Mouse (Mus musculus) bone marrow, adult 2 months (tissue): ENCODE data around the gene Fto.

Experiments
- CTCF ChIP-seq: fragments of 200-500 bp; IDR thresholded peaks from 2 replicates; pipeline ENCODE4 v1.5.1; 2011; ENCODE audit warnings: low read length, control low read depth; ENCODE audit not compliant: control insufficient read depth, insufficient read depth
- POLR2A ChIP-seq: fragments of 200-500 bp; IDR thresholded peaks from 2 replicates; pipeline ENCODE4 v1.6.1; 2011; ENCODE audit warnings: low read depth, mild to moderate bottlenecking, control low read depth, low read length, borderline replicate concordance; ENCODE audit not compliant: control insufficient read depth

GRCm38 (mm10) chr8:91383210-91383609 is 69.9 kb downstream of the Fto start:
- TF ChIP-seq CTCF (no peak), POLR2A (no peak)
